Mouse (Mus musculus) heart, adult 9 months (tissue): ENCODE measurements around the gene Olfr1217.
"Not testable (repeated sequence)": the region's sequence is repeated elsewhere in the genome, so short reads cannot be mapped to it uniquely, and the experiment has no call there.

Experiments
- DNase-seq, 2 experiments: peaks; one replicate each; pipeline ENCODE4 v3.0.0; 2022; ENCODE audit warnings: low spot score in 2 of 2

Olfr1217 gene

DNA sequence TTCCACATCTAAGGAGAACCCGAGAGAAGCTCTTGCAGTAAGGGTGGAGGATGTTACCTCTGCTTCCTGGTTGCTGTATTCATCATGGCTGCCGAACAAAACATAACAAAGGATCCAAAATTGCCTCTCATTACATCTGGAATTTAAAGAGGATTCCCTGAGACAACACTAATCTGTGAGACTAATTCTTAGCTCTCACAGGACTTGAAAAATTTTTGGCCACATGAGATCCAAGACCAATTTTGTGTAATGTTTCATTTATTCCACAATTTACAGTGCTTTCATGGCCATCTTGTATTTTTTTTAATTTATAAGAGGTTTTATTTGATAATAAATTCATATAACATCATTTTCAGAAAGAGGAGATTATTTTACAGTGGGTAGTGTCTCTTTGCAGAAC lies at the start of gene Olfr1217:
TSS of gene Olfr1217 (minus strand) at position 101 of the 400 bp plus-strand sequence.
- no peak for DNase-seq

DNA sequence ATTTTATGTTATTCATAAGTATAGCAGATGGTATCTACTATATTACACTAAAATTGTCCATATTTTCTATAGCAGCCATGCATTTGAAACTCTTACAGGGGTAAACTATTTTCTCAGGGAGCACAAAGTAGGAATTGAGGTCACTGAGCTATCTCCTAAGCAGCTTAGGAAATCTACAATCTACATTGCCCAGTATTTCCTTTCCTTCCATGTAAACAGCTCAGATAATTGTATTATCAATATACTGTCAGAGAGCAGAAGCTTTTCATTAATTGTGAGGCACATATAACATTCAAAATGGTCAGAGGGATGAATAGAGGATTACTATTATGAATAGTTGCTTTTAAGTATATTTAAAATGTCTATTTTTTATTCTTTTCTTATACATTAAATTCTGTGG lies 49.6 kb upstream of the Olfr1217 start:
- no peak for DNase-seq

DNA sequence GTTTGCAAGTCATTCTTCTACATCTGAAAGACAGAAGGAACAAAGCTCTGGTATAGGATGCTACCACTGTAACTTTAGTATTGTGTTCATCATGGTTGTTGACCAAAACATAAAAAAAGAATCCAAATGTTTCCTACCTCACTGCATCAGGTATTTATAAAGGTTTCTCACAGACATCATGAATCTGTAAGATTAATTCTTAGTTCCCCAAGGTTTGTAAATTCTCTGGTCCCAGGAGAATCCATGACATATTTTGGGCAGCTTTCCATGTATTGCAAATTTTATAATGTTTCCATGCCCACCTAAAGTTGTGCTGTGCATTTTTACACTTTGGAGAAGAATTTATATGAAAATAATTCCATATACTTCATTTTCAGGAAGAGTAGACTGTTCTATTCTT lies 29.2 kb upstream of the Olfr1217 start, which contains the start of gene Olfr1218:
TSS of gene Olfr1218 (minus strand) at position 101 of the 400 bp plus-strand sequence.
- DNase-seq: no peak

DNA sequence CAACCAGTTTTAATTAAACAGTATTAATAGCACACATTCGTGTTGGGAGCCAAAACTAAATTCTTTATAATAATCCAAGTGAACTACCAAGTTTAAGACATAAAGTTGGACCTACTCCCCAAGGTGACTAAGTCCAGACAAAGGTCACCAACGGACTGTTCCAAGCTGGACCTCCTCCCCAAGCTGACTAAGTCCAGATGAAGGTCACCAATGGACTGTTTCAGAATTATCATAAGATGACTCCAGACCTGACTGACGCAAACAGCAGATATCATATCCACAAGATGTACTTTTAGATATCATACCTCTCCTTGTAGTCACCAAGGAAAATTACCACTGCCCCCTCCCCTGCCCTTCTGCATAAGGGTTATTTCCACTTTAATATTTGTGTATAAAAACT lies 10.4 kb downstream of the Olfr1217 start:
- DNase-seq: not testable (repeated sequence)

GRCm38 (mm10) chr2:89018240-89018639 lies 13.6 kb downstream of the Olfr1217 start, which contains the start of gene Olfr1216:
TSS of gene Olfr1216 (minus strand) at chr2:89018340.
- no peak for DNase-seq

DNA sequence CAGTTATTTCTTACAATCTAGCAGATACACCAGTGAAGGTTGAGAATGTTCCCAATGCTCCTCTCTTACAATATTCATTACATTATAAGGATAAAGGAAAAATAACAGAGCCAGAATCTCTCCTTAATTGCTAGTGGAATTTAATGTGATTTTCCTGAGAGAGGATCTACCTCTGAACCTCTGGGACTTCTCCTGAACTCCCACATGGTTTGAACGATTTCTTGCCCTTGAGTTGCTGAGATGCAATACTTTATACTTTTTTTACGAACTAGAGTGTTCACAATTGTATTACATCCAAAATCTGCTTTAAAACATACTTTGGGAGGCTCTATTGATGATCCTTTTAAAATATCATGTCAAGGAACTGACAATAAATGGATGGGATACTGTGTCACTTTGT lies 25.0 kb downstream of the Olfr1217 start, which contains the start of gene Olfr1215:
TSS of gene Olfr1215 (minus strand) at position 101 of the 400 bp plus-strand sequence.
- DNase-seq: no peak

GRCm38 (mm10) chr2:88992553-88992952 lies 39.3 kb downstream of the Olfr1217 start, which contains the start of gene Olfr1214:
TSS of gene Olfr1214 (minus strand) at chr2:88992653.
- DNase-seq: no peak

- DNase-seq: no peak
These were observed 51.7 kb downstream of the Olfr1217 start, which contains the start of gene Gm13762 for GRCm38 (mm10) chr2:88980181-88980580. TSS of gene Gm13762 (minus strand) at chr2:88980281.
